Mouse (Mus musculus): Measurements from ENCODE around the gene Ninj2. TPM values are rescaled to one million over a fixed set of nuclear protein-coding genes. Genes with fewer than 3 reads are reported as not detected.

The Ninj2 gene
- total and polyA plus RNA-seq, 3 experiments: 1.1 to 6.5 TPM; not detected in 1

DNA sequence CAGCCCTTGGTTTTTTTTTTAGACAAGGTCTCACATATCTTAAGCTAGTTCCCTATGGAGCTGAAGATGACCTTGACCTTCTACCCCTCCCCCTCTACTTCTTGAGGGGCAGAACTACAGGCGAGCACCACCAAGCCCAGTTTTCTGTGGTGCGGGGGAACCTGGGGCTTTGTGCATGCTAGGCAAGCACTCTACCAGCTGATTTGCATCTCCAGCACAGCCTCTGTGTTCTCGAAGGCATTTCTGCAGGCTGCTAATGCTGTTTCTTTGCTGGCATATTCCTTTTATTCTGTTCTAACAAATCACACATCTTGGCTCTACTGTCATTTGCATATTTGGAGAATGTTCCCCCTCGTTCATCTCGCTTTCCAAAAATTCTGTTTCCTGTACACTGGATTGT lies 6.2 kb downstream of the Ninj2 start:
- H3K27me3 ChIP-seq (replicated peaks): no peaks in the 10 kb centered on the region
- H3K4me2 ChIP-seq (ENCODE audit: insufficient read depth, low read depth, poor library complexity, severe bottlenecking): peak overlapping the region; percentile 44; the same call in 1 of the 2 replicates
- peak overlapping the region; percentile 15; the same call in 1 of the 2 replicates for H3K9ac ChIP-seq (ENCODE audit: insufficient read depth, low read depth)
- H3K79me2 ChIP-seq (replicated peaks; ENCODE audit: control insufficient read depth, extremely low read depth, insufficient read depth, poor library complexity, severe bottlenecking): peaks cover 7% of the 10 kb centered on the region
- H3K4me1 ChIP-seq (ENCODE audit: control insufficient read depth in 1 of 2, insufficient read depth in 2 of 2): peaks cover 31 to 87% of the 10 kb centered on the region in 2 experiments
- no peaks in the 10 kb centered on the region for H3K36me3 ChIP-seq (replicated peaks in 1 of 2; ENCODE audit: control insufficient read depth in 1 of 2, insufficient read depth in 1 of 2, low read length in 1 of 2)
- no peak overlapping the region for H3K4me3 ChIP-seq (replicated peaks in 1 of 3; ENCODE audit: low read depth in 2 of 3, low read length in 2 of 3, poor library complexity in 1 of 3)
- in situ Hi-C loops (cut with MboI; ENCODE audit: low pct_ligation_motif_present, low pct_unique_long_range_greater_than_20kb, low sequenced_read_pairs): no loop called here
- DNase-seq (ENCODE audit: extremely low read depth): no peak
- no peaks in the 10 kb centered on the region for H3K9me3 ChIP-seq (replicated peaks; ENCODE audit: low read length)
- no peak; the same call in 1 of the 2 replicates for TF ChIP-seq CHD1 (IDR thresholded peaks at IDR 0.05; ENCODE audit: low read depth, low read length)
- TF ChIP-seq ZNF384 (IDR thresholded peaks at IDR 0.05; ENCODE audit: low read depth, low read length): peak; percentile 42; the same call in 1 of the 2 replicates
- 0 out of 2 replicates have a peak, but pooled peaks have one; percentile 24 for TF ChIP-seq BHLHE40 (IDR thresholded peaks at IDR 0.05; ENCODE audit: low read depth, low read length)
- no peak for TF ChIP-seq JUND (conservative IDR thresholded peaks at IDR 0.05; ENCODE audit: low read depth, low read length)
- TF ChIP-seq SIN3A (IDR thresholded peaks at IDR 0.05; ENCODE audit: low read length): no peak
- no peak for TF ChIP-seq UBTF (IDR thresholded peaks at IDR 0.05; ENCODE audit: low read depth, low read length)
- TF ChIP-seq MAZ (IDR thresholded peaks at IDR 0.05; ENCODE audit: low read depth, low read length): no peak
- TF ChIP-seq TBP (conservative IDR thresholded peaks at IDR 0.05; ENCODE audit: low read depth, low read length): no peak
- peak; percentile 57 for TF ChIP-seq CHD2 (IDR thresholded peaks at IDR 0.05; ENCODE audit: low read length)
- no peak for TF ChIP-seq MAFK (IDR thresholded peaks at IDR 0.05; ENCODE audit: insufficient replicate concordance, low read length)
- TF ChIP-seq CTCF (conservative IDR thresholded peaks at IDR 0.05 in 1 of 2, IDR thresholded peaks at IDR 0.05 in 1 of 2; ENCODE audit: low read depth in 2 of 2, low read length in 2 of 2): no peak
- peak; percentile 45; the same call in 1 of the 2 replicates for TF ChIP-seq ETS1 (conservative IDR thresholded peaks at IDR 0.05; ENCODE audit: low read depth, low read length)
- TF ChIP-seq MXI1 (IDR thresholded peaks at IDR 0.05; ENCODE audit: low read depth, low read length): no peak
- no peak for TF ChIP-seq USF2 (conservative IDR thresholded peaks at IDR 0.05; ENCODE audit: low read depth, low read length)
- no peak for TF ChIP-seq GABPA (IDR thresholded peaks at IDR 0.05; ENCODE audit: insufficient replicate concordance, low read depth, low read length)
- no peak; the same call in 1 of the 2 replicates for TF ChIP-seq POLR2A (IDR thresholded peaks at IDR 0.05; ENCODE audit: low read depth, low read length)
- no peak for TF ChIP-seq E2F4 (IDR thresholded peaks at IDR 0.05; ENCODE audit: insufficient replicate concordance, low read depth, low read length)
- TF ChIP-seq MEF2A (IDR thresholded peaks at IDR 0.05; ENCODE audit: borderline replicate concordance, low read depth, low read length): 0 out of 2 replicates have a peak, but pooled peaks have one; percentile 28
- TF ChIP-seq TCF12 (IDR thresholded peaks at IDR 0.05; ENCODE audit: low read depth, low read length): no peak
- TF ChIP-seq ZKSCAN1 (IDR thresholded peaks at IDR 0.05; ENCODE audit: borderline replicate concordance, low read depth, low read length): no peak
- H3K27ac ChIP-seq (ENCODE audit: insufficient read depth, low read depth): peak overlapping the region; percentile 81
- dilution Hi-C loops (cut with MboI; ENCODE audit: extremely low pct_ligation_motif_present, extremely low pct_unique_long_range_greater_than_20kb, low sequenced_read_pairs): no loop called here

DNA sequence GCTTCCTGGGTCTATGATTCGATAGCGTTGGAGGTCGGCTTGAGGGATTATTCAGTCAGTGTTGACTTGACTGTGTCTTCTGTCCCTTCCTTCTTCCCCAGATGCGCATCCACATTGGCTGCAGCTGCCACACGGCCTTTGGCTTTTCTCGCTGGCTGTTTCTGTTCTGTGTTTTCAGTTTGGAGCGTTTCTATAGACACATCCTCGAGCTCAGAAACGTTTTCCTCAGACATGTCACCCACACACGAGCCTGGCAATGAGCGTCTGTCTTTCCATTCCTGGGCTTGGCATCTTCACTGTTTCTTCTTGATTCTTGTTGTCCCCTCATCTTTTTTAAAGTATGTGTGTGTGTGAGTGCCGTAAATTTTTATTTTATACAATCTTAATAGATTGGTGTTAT lies 8.1 kb downstream of the Ninj2 start:
- Histone ChIP-seq H3K9ac (ENCODE audit: insufficient read depth, low read depth) (peak overlapping the region; percentile 78), H3K27ac (ENCODE audit: insufficient read depth, low read depth) (peak overlapping the region; percentile 86), H3K4me1 (ENCODE audit: control insufficient read depth in 1 of 2, insufficient read depth in 2 of 2) (peaks cover 27 to 83% of the 10 kb centered on the region in 2 experiments), H3K79me2 (replicated peaks; ENCODE audit: control insufficient read depth, extremely low read depth, insufficient read depth, poor library complexity, severe bottlenecking) (peaks cover 7% of the 10 kb centered on the region), H3K4me2 (ENCODE audit: insufficient read depth, low read depth, poor library complexity, severe bottlenecking) (peak overlapping the region; percentile 54), H3K4me3 (replicated peaks in 1 of 3; ENCODE audit: low read depth in 2 of 3, low read length in 2 of 3, poor library complexity in 1 of 3) (no peak overlapping the region), H3K36me3 (replicated peaks in 1 of 2; ENCODE audit: control insufficient read depth in 1 of 2, insufficient read depth in 1 of 2, low read length in 1 of 2) (no peaks in the 10 kb centered on the region), H3K27me3 (replicated peaks) (no peaks in the 10 kb centered on the region), H3K9me3 (replicated peaks; ENCODE audit: low read length) (peaks cover under 1% of the 10 kb centered on the region)
- no peak for TF ChIP-seq SIN3A (IDR thresholded peaks at IDR 0.05; ENCODE audit: low read length)
- TF ChIP-seq TBP (conservative IDR thresholded peaks at IDR 0.05; ENCODE audit: low read depth, low read length): no peak
- TF ChIP-seq BHLHE40 (IDR thresholded peaks at IDR 0.05; ENCODE audit: low read depth, low read length): no peak
- TF ChIP-seq POLR2A (IDR thresholded peaks at IDR 0.05; ENCODE audit: low read depth, low read length): 0 out of 2 replicates have a peak, but pooled peaks have one; percentile 32
- no peak for TF ChIP-seq ZKSCAN1 (IDR thresholded peaks at IDR 0.05; ENCODE audit: borderline replicate concordance, low read depth, low read length)
- TF ChIP-seq USF2 (conservative IDR thresholded peaks at IDR 0.05; ENCODE audit: low read depth, low read length): no peak
- TF ChIP-seq JUN (IDR thresholded peaks at IDR 0.05; ENCODE audit: insufficient read depth, low read depth, low read length): no peak
- TF ChIP-seq MAX (IDR thresholded peaks at IDR 0.05; ENCODE audit: low read length): no peak
- DNase-seq (ENCODE audit: extremely low read depth): no peak
- dilution Hi-C loops (cut with MboI; ENCODE audit: extremely low pct_ligation_motif_present, extremely low pct_unique_long_range_greater_than_20kb, low sequenced_read_pairs): no loop called here
- in situ Hi-C loops (cut with MboI; ENCODE audit: low pct_ligation_motif_present, low pct_unique_long_range_greater_than_20kb, low sequenced_read_pairs): no loop called here
